In genomic region chr8:13548235-13548634, GRCm38 (mm10) we compare ENCODE assay signal across 9 mouse cellular contexts. TPM values are rescaled to one million over a fixed set of nuclear protein-coding genes. Genes with fewer than 3 reads are reported as not detected.
A peak's percentile ranks its signal among the peaks of the same experiment; 100 is the strongest.
DNase-seq lines count a peak whose midpoint lies in the region; ATAC-seq and TF ChIP-seq lines count a peak whose summit lies in the region.
"Had no signal": no experiment of that assay in that cellular context is flagged by ENCODE, and none has a peak within 500 bp of the region (broad histone marks: within the 10 kb centered on the region; RNA-seq: fewer than 3 reads in every experiment).

No protein-coding gene starts in this region.

- TF ChIP-seq POLR2A in olfactory bulb, adult 2 months (IDR thresholded peaks at IDR 0.05; ENCODE audit: insufficient read depth, low read depth, low read length), result no peak

- H3K4me3 ChIP-seq in liver, postnatal 0 days (ENCODE audit: low read depth, low read length), result no peak overlapping the region
- no peak overlapping the region for H3K4me3 ChIP-seq in intestine, postnatal 0 days (ENCODE audit: low read depth, low read length)
- H3K4me3 ChIP-seq in olfactory bulb, adult 2 months (ENCODE audit: insufficient read depth, low read depth, low read length), result no peak overlapping the region
- H3K4me3 ChIP-seq: erythroblast, embryonic 14.5 days had no signal

- TF ChIP-seq CTCF in liver, postnatal 0 days (IDR thresholded peaks at IDR 0.05; ENCODE audit: low read depth), result peak; percentile 60
- peak; percentile 91 for TF ChIP-seq CTCF in intestine, postnatal 0 days (IDR thresholded peaks at IDR 0.05; ENCODE audit: low read depth)
- peak; percentile 24; the same call in 1 of the 2 replicates for TF ChIP-seq CTCF in olfactory bulb, adult 2 months (IDR thresholded peaks at IDR 0.05; ENCODE audit: insufficient read depth, low read depth, low read length)

- ATAC-seq in liver, postnatal 0 days, result no peak
- no peak for ATAC-seq in intestine, postnatal 0 days

- no peak for DNase-seq in liver, postnatal 0 days
- DNase-seq in liver (no peak), ZHBTc4 (ENCODE audit: low read depth, low spot score) (peak; percentile 25)
- DNase-seq in cerebellum, adult 9-10 months, result peak; percentile 57
- DNase-seq in urinary bladder, adult 2 months (ENCODE audit: low spot score), result no peak

- no peaks in the 10 kb centered on the region for H3K9me3 ChIP-seq in liver, postnatal 0 days (ENCODE audit: low read length)
- no peaks in the 10 kb centered on the region for H3K9me3 ChIP-seq in intestine, postnatal 0 days (ENCODE audit: control insufficient read depth)

- H3K36me3 ChIP-seq in liver, postnatal 0 days (replicated peaks; ENCODE audit: insufficient read depth, low read length), result no peaks in the 10 kb centered on the region
- H3K36me3 ChIP-seq in intestine, postnatal 0 days (ENCODE audit: control insufficient read depth, insufficient read depth), result no peaks in the 10 kb centered on the region

- H3K27ac ChIP-seq in liver, postnatal 0 days (ENCODE audit: low read depth), result no peak overlapping the region
- H3K27ac ChIP-seq in intestine, postnatal 0 days (ENCODE audit: low read depth, low read length), result no peak overlapping the region
- H3K27ac ChIP-seq in olfactory bulb, adult 2 months (ENCODE audit: insufficient read depth, low read depth, low read length), result no peak overlapping the region

- H3K27me3 ChIP-seq in liver, postnatal 0 days (ENCODE audit: insufficient read depth, low read length), result no peaks in the 10 kb centered on the region
- H3K27me3 ChIP-seq in intestine, postnatal 0 days (replicated peaks; ENCODE audit: control insufficient read depth, insufficient read depth, low read length), result no peaks in the 10 kb centered on the region

- H3K4me1 ChIP-seq in liver, postnatal 0 days (ENCODE audit: insufficient read depth), result peaks cover 6% of the 10 kb centered on the region
- H3K4me1 ChIP-seq in intestine, postnatal 0 days (replicated peaks; ENCODE audit: control insufficient read depth, insufficient read depth, low read length), result no peaks in the 10 kb centered on the region
- peaks cover 21% of the 10 kb centered on the region for H3K4me1 ChIP-seq in olfactory bulb, adult 2 months (ENCODE audit: control insufficient read depth, insufficient read depth, low read length)

- no peak for TF ChIP-seq EP300 in liver, postnatal 0 days (IDR thresholded peaks at IDR 0.05; ENCODE audit: low read depth)

- H3K9ac ChIP-seq in liver, postnatal 0 days (replicated peaks), result no peak overlapping the region
- no peak overlapping the region for H3K9ac ChIP-seq in intestine, postnatal 0 days (ENCODE audit: low read depth, low read length)

- 31% methylated on average over 4 of the region's 4 CpGs for WGBS in liver, postnatal 0 days (ENCODE audit: insufficient replicate concordance)
- 36% methylated on average over 4 of the region's 4 CpGs for WGBS in intestine, postnatal 0 days
- WGBS in olfactory bulb, adult 2 months, result 43% methylated on average over 4 of the region's 4 CpGs

- no peak overlapping the region for H3K4me2 ChIP-seq in liver, postnatal 0 days (ENCODE audit: low read depth, low read length)
- no peak overlapping the region for H3K4me2 ChIP-seq in intestine, postnatal 0 days (replicated peaks; ENCODE audit: low read depth)

RNA-seq across cellular contexts. Expression of gene 1700029H14Rik, which starts 14.0 kb away (rescaled TPM):
- polyA plus RNA-seq in liver, postnatal 0 days (2015; fragmentation: Nextera tagmentation; extraction: Ambion mirVana), result not detected in 2 replicates
- polyA plus RNA-seq in intestine, postnatal 0 days (2015; fragmentation: Nextera tagmentation; extraction: Ambion mirVana), result not detected in 2 replicates
- polyA plus RNA-seq in olfactory bulb, adult 2 months (2012; ENCODE audit: insufficient read depth, insufficient read length, low replicate concordance, missing spikeins), result not detected in 2 replicates
- 0.04 and 0.07 TPM in 2 replicates for polyA plus RNA-seq in urinary bladder, adult 2 months (2012; rRNA removed)
- polyA plus RNA-seq: erythroblast, embryonic 14.5 days; limb, embryonic 11.5 days had no signal

RNA-seq across cellular contexts. Expression of gene Gas6, which starts 53.9 kb away (rescaled TPM):
- 9.0 and 9.3 TPM in 2 replicates for polyA plus RNA-seq in liver, postnatal 0 days (2015; fragmentation: Nextera tagmentation; extraction: Ambion mirVana)
- 75.6 and 77.3 TPM in 2 replicates for polyA plus RNA-seq in intestine, postnatal 0 days (2015; fragmentation: Nextera tagmentation; extraction: Ambion mirVana)
- polyA plus RNA-seq in olfactory bulb, adult 2 months (2012; ENCODE audit: insufficient read depth, insufficient read length, low replicate concordance, missing spikeins), result not detected in 2 replicates
- 265 and 305 TPM in 2 replicates for polyA plus RNA-seq in urinary bladder, adult 2 months (2012; rRNA removed)

Comparison
In these comparisons a context has a peak if more than half of its experiments do, and no peak if none do; other contexts are left out.
1. DNase-seq: peak in ZHBTc4 (single experiment) and cerebellum, adult 9-10 months (single experiment); none in liver, postnatal 0 days (single experiment), liver (single experiment) and urinary bladder, adult 2 months (single experiment).
2. CTCF ChIP-seq: peak in every context shown above with its lines; median percentile 91 in intestine, postnatal 0 days; 60 in liver, postnatal 0 days; 24 in olfactory bulb, adult 2 months.